Mouse (Mus musculus) brain, embryonic 14.5 days (tissue): ENCODE measurements at regions not wholly inside any gene's neighbourhood (a gene's known extent, or its start where the extent isn't known, plus 50 kb on each side); places are given as distances from the start of the nearest gene placed in this dataset.

Experiments used
- CTCF ChIP-seq: fragments of 200-500 bp; IDR thresholded peaks from 2 replicates; pipeline ENCODE4 v1.5.1; 2012; ENCODE audit warnings: inconsistent platforms, mild to moderate bottlenecking, moderate library complexity, borderline replicate concordance; ENCODE audit not compliant: insufficient read depth, insufficient read length; ENCODE audit errors: extremely low read depth
- POLR2A ChIP-seq: fragments of 200-500 bp; IDR thresholded peaks from 2 replicates; pipeline ENCODE4 v1.6.1; 2012; ENCODE audit warnings: mild to moderate bottlenecking, inconsistent platforms, borderline replicate concordance; ENCODE audit not compliant: poor library complexity, insufficient read depth, insufficient read length, severe bottlenecking; ENCODE audit errors: extremely low read depth

GRCm38 (mm10) chr5:147782761-147783160, 57.0 kb upstream of the Flt1 start:
- TF ChIP-seq CTCF (no peak), POLR2A (no peak)
